Mouse (Mus musculus) central nervous system, embryonic 14 days (tissue): ENCODE data around the gene Map1a. TPM values are rescaled to one million over a fixed set of nuclear protein-coding genes. Genes with fewer than 3 reads are reported as not detected.

Experiments
- polyA plus RNA-seq: library from polyadenylated mRNA; depleted of rRNA; stranded (reverse); fragments of >200 nt; gene quantifications from 2 replicates; pipeline ENCODE4 v1.2.3, GENCODE M21; 2012; rRNA removed

Map1a gene
- 13.2 and 15.6 TPM in 2 replicates for polyA plus RNA-seq

DNA sequence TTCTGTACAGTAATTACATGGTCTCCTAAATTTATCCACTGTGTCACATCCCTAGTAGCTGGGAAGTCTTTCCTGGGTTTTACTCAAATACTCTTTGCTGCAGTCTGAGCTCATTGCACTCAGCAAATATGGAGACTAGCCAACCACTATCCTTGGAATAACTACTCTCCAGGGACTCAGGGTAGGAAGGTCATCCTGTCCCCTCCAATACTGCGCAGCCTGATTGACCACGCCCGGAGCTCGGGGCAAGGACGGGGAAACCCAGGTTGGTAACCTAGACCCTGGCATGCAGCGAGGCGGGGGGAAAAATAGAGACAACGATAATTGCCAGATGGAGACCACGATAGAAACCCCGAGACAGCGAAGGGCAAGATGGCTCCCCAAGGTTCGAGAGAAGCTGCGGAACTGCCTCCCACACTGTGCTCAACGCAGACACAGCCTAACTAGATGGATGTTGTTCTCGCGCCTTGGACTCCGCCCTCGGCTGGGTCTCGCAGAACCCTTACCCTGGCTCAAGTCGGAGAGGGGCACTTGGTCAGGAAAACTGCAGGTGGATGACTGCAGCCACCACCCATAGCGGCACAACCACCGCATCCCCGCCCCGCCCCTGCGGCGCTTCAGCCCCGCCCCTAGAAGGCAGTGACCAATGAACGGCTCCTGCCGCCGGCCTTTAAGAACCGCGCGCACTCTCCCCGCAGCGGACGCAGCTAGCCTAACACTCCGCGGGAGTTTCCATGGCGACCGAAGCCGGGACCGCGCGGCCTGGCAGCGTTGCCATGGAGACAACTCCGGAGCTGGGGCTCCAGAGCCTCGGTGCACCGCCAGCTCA is at the start of gene Map1a:
TSS of gene Map1a (plus strand) at position 700 of the 829 bp plus-strand sequence.

GRCm38 (mm10) chr2:121271236-121271927 is 18.0 kb upstream of the Map1a start, which contains the start of gene Trp53bp1:
Trp53bp1 (minus strand) TSS chr2:121271407.

GRCm38 (mm10) chr2:121354820-121355592 is 65.6 kb downstream of the Map1a start, which contains the start of gene Ppip5k1:
Ppip5k1 (minus strand) TSS chr2:121355396.

DNA sequence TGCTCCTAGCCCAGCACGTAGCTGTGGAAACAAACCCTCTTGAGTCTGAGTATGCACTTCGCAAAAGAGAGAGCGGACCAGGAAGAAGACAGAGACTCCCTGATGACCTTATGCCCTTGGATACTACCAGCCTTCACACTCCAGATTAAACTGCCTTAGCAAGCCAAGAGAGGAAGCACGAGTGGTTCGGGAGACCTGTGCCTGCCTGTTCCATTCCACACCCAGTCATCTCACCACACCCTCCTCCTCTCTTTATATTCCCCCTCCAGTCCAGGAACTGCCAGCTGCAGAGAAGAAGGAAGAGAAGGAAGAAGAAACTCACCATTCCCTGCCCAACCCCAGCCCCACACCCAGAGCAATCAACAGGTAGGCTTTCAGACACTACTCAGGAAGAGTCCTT is 68.1 kb downstream of the Map1a start, which contains the start of gene Ckmt1:
TSS of gene Ckmt1 (plus strand) at position 221 of the 400 bp plus-strand sequence.

Other genes with a start within 250 kb of the Map1a start
- 0.06 TPM in 1 of 2 replicates, not detected in the other for gene Tgm5, start 203.8 kb upstream of the Map1a start, polyA plus RNA-seq
- 0.11 and 0.12 TPM in 2 replicates for gene Tgm7, start 179.8 kb upstream of the Map1a start, polyA plus RNA-seq
- 23.4 and 26.9 TPM in 2 replicates for gene Adal, start 149.2 kb upstream of the Map1a start, polyA plus RNA-seq
- 9.2 and 11.1 TPM in 2 replicates for gene Lcmt2, start 148.9 kb upstream of the Map1a start, polyA plus RNA-seq
- 52.5 and 55.1 TPM in 2 replicates for gene Tubgcp4, start 118.9 kb upstream of the Map1a start, polyA plus RNA-seq
- gene Zscan29, start 118.5 kb upstream of the Map1a start, polyA plus RNA-seq = 7.2 and 7.3 TPM in 2 replicates
- 149 and 152 TPM in 2 replicates for gene Trp53bp1, start 18.2 kb upstream of the Map1a start, polyA plus RNA-seq
- gene Ppip5k1, start 65.8 kb downstream of the Map1a start, polyA plus RNA-seq = 25.1 and 25.2 TPM in 2 replicates
- gene Ckmt1, start 68.1 kb downstream of the Map1a start, polyA plus RNA-seq = 37.0 and 45.0 TPM in 2 replicates
- 0.01 and 0.06 TPM in 2 replicates for gene Strc, start 97.6 kb downstream of the Map1a start, polyA plus RNA-seq
- gene Pdia3, start 124.2 kb downstream of the Map1a start, polyA plus RNA-seq = 130 and 184 TPM in 2 replicates
- gene Catsper2, start 124.2 kb downstream of the Map1a start, polyA plus RNA-seq = 6.5 and 6.7 TPM in 2 replicates
- gene Ell3, start 154.7 kb downstream of the Map1a start, polyA plus RNA-seq = 0.29 and 1.2 TPM in 2 replicates
- 361 and 381 TPM in 2 replicates for gene Serf2, start 159.6 kb downstream of the Map1a start, polyA plus RNA-seq
- gene Hypk, start 163.7 kb downstream of the Map1a start, polyA plus RNA-seq = 35.6 and 40.9 TPM in 2 replicates
- gene Serinc4, start 167.2 kb downstream of the Map1a start, polyA plus RNA-seq = 6.0 and 7.0 TPM in 2 replicates
- 22.8 and 23.3 TPM in 2 replicates for gene Mfap1b, start 184.5 kb downstream of the Map1a start, polyA plus RNA-seq
- gene Mfap1a, start 217.1 kb downstream of the Map1a start, polyA plus RNA-seq = 16.0 and 16.4 TPM in 2 replicates
- gene Wdr76, start 217.1 kb downstream of the Map1a start, polyA plus RNA-seq = 8.6 and 11.5 TPM in 2 replicates